Mouse (Mus musculus) cerebellum, postnatal 10 days (tissue): ENCODE measurements around the gene Hoxc11.

ENCODE experiments used
- DNase-seq, 2 experiments: peaks; one replicate each; pipeline ENCODE4 v3.0.0; 2021; ENCODE audit warnings: mixed read lengths in 2 of 2

Hoxc11 gene

GRCm38 (mm10) chr15:102937036-102937666, 17.1 kb upstream of the Hoxc11 start:
- no peak for DNase-seq

- DNase-seq = no peak
Measured at GRCm38 (mm10) chr15:102939256-102940155, 14.7 kb upstream of the Hoxc11 start.

GRCm38 (mm10) chr15:102942739-102943467, 11.3 kb upstream of the Hoxc11 start:
- peak in 1 of 2 experiments; percentile 17 for DNase-seq

GRCm38 (mm10) chr15:102943468-102943813, 10.8 kb upstream of the Hoxc11 start:
- DNase-seq = no peak

GRCm38 (mm10) chr15:102945185-102946077, 8.8 kb upstream of the Hoxc11 start:
- DNase-seq = no peak

- DNase-seq = no peak
Measured at GRCm38 (mm10) chr15:102947276-102947675, 7.0 kb upstream of the Hoxc11 start.

GRCm38 (mm10) chr15:102948842-102949241, 5.4 kb upstream of the Hoxc11 start:
- DNase-seq = peak in 1 of 2 experiments; percentile 64

GRCm38 (mm10) chr15:102949696-102950095, 4.5 kb upstream of the Hoxc11 start:
- DNase-seq = no peak

GRCm38 (mm10) chr15:102950877-102951276, 3.4 kb upstream of the Hoxc11 start:
- DNase-seq = no peak

- DNase-seq = no peak
Measured at GRCm38 (mm10) chr15:102953561-102953960, 666 bp upstream of the Hoxc11 start.

- DNase-seq = no peak
Measured at GRCm38 (mm10) chr15:102955007-102955382, 768 bp downstream of the Hoxc11 start.

GRCm38 (mm10) chr15:102955833-102956640, 1.8 kb downstream of the Hoxc11 start:
- DNase-seq = no peak

GRCm38 (mm10) chr15:102956906-102957305, 2.7 kb downstream of the Hoxc11 start:
- DNase-seq = no peak

- DNase-seq = no peak
Measured at GRCm38 (mm10) chr15:102959663-102960191, 5.5 kb downstream of the Hoxc11 start.

GRCm38 (mm10) chr15:102961728-102962127, 7.5 kb downstream of the Hoxc11 start:
- DNase-seq = no peak

GRCm38 (mm10) chr15:102962492-102962891, 8.3 kb downstream of the Hoxc11 start:
- DNase-seq = no peak

- no peak for DNase-seq
Measured at GRCm38 (mm10) chr15:102963259-102963658, 9.0 kb downstream of the Hoxc11 start.

- no peak for DNase-seq
Measured at GRCm38 (mm10) chr15:102963671-102964640, 9.7 kb downstream of the Hoxc11 start.

- DNase-seq = no peak
Measured at GRCm38 (mm10) chr15:102965003-102965891, 11.0 kb downstream of the Hoxc11 start.
